Mouse (Mus musculus): Measurements from ENCODE around the gene Wsb1. TPM values are rescaled to one million over a fixed set of nuclear protein-coding genes. Genes with fewer than 3 reads are reported as not detected.
A peak's percentile ranks its signal among the peaks of the same experiment; 100 is the strongest.

The Wsb1 gene
- polyA plus RNA-seq, 1 experiment from 2014 or later: 505 TPM

DNA sequence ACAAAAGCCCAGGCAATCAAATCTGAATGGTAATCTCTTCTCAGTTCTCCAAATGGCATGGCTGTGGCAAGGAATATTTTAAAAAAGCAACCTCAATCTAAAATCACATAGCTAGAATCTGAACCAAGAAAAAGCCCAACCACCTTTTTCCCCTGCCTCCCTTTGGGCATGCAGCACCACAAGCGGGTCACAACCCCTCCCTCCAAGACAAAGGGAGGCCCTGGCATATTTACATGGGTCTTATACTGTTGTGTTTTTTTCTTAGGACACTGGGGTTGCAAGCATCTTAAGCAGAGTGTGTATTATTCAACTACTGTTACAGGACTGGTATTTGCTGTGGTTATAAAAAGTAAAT, 16.1 kb downstream of the Wsb1 start:
- H3K9me3 ChIP-seq (ENCODE audit: control insufficient read depth, low read length): 0 out of 2 replicates have a peak, but pooled peaks cover 4% of the 10 kb centered on the region
- no peaks in the 10 kb centered on the region for H3K27me3 ChIP-seq (replicated peaks; ENCODE audit: control insufficient read depth, insufficient read depth, low read length)
- H3K4me1 ChIP-seq (replicated peaks; ENCODE audit: control insufficient read depth, insufficient read depth, low read length): no peaks in the 10 kb centered on the region; the same call in 1 of the 2 replicates
- H3K4me2 ChIP-seq (ENCODE audit: low read length): no peak overlapping the region
- peaks cover 39% of the 10 kb centered on the region for H3K36me3 ChIP-seq (ENCODE audit: control insufficient read depth, insufficient read depth)
- H3K4me3 ChIP-seq (replicated peaks; ENCODE audit: low read length): no peak overlapping the region
- ATAC-seq: peak; percentile 52; the same call in 1 of the 2 replicates
- no peak overlapping the region for H3K9ac ChIP-seq (replicated peaks; ENCODE audit: low read depth, low read length)
- peak overlapping the region; percentile 48; the same call in 1 of the 2 replicates for H3K27ac ChIP-seq (ENCODE audit: low read length)
- WGBS: 18% methylated on average over 1 of the region's 1 CpGs

DNA sequence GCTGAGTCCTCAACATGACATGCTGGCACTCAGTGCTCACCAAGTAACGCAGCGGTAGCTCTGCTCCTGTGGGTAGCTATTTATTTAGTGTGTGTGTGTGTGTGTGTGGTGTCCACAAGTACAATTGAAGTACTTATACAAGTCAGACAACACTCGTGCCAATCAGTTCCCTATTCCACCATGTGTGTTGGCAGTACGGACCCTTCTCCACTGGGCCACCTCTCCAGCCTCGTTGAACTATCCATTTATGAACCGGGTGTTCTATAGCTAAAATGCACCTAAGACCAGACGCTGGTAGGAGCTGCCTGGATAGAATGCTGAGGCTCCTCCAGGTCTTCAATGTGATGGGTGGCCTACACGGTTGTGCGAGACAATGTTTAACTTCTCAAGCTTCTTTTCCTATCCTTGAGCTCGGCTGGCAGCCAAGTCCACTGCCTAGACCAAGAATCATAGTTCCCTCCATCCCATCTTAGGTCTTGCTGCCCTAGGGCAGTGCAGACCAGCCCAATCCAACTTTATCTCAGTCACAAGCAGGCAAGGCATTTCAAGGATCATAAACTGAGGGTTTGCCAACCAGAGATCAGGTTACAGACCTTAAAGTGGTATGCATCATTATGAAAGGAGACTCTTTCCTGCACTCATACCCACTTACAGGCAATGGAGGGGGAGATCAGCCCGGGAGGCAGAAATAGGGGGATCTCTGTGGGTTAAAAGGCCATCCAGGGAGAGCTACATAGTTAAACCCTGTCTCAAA, 16.6 kb downstream of the Wsb1 start:
- ATAC-seq: no peak
- H3K4me1 ChIP-seq (replicated peaks; ENCODE audit: control insufficient read depth, insufficient read depth, low read length): no peaks in the 10 kb centered on the region; the same call in 1 of the 2 replicates
- WGBS: 90% methylated on average over 11 of the region's 11 CpGs
- H3K36me3 ChIP-seq (ENCODE audit: control insufficient read depth, insufficient read depth): peaks cover 39% of the 10 kb centered on the region
- no peak overlapping the region for H3K9ac ChIP-seq (replicated peaks; ENCODE audit: low read depth, low read length)
- H3K9me3 ChIP-seq (ENCODE audit: control insufficient read depth, low read length): 0 out of 2 replicates have a peak, but pooled peaks cover 4% of the 10 kb centered on the region
- no peaks in the 10 kb centered on the region for H3K27me3 ChIP-seq (replicated peaks; ENCODE audit: control insufficient read depth, insufficient read depth, low read length)
- peak overlapping the region; percentile 48; the same call in 1 of the 2 replicates for H3K27ac ChIP-seq (ENCODE audit: low read length)
- no peak overlapping the region for H3K4me3 ChIP-seq (replicated peaks; ENCODE audit: low read length)
- H3K4me2 ChIP-seq (ENCODE audit: low read length): no peak overlapping the region

GRCm38 (mm10) chr11:79230251-79230570, 24.3 kb downstream of the Wsb1 start:
- H3K9ac ChIP-seq (replicated peaks; ENCODE audit: low read depth, low read length): no peak overlapping the region
- no peaks in the 10 kb centered on the region for H3K9me3 ChIP-seq (ENCODE audit: control insufficient read depth, low read length)
- no peak overlapping the region for H3K27ac ChIP-seq (ENCODE audit: low read length)
- no peaks in the 10 kb centered on the region for H3K36me3 ChIP-seq (ENCODE audit: control insufficient read depth, insufficient read depth)
- no peaks in the 10 kb centered on the region for H3K27me3 ChIP-seq (replicated peaks; ENCODE audit: control insufficient read depth, insufficient read depth, low read length)
- peaks cover 4% of the 10 kb centered on the region for H3K4me1 ChIP-seq (replicated peaks; ENCODE audit: control insufficient read depth, insufficient read depth, low read length)
- no peak for ATAC-seq
- WGBS: 87% methylated on average over 13 of the region's 13 CpGs
- no peak overlapping the region for H3K4me2 ChIP-seq (ENCODE audit: low read length)
- no peak overlapping the region for H3K4me3 ChIP-seq (replicated peaks; ENCODE audit: low read length)

DNA sequence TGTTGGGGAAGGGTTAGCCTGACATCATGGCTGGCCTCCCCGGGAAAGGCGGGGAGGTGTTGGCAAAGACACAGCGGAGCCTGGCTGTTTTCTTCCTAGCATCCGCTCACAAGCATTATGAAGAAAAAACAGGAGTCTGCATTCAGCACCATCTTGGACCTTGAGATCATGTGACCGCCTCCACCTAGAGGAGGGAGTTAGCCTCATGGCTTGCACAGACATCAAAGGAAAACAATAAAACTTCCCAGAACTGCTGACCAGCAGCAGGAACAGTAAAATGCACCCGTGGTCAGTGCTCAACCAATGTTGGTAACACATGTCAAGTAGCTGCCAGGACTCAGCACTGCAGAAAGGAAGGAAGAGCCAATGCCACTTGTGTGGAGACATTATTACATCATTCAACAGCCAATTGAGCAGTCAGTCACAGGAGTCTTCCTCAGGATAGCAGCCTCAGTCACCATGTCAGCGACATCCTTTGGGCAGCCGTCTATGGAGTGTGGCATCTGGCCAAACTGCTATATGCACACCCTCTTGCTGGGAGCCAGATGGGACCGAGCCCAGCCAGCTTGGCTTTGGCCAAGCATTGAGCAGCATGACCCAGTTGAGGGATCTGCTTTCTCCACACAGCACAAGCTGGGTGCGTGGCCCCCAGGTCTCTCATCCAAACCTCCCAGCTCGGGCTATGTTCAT, 24.8 kb downstream of the Wsb1 start:
- H3K9me3 ChIP-seq (ENCODE audit: control insufficient read depth, low read length): no peaks in the 10 kb centered on the region
- no peak overlapping the region for H3K9ac ChIP-seq (replicated peaks; ENCODE audit: low read depth, low read length)
- H3K4me3 ChIP-seq (replicated peaks; ENCODE audit: low read length): no peak overlapping the region
- no peak overlapping the region for H3K4me2 ChIP-seq (ENCODE audit: low read length)
- no peaks in the 10 kb centered on the region for H3K27me3 ChIP-seq (replicated peaks; ENCODE audit: control insufficient read depth, insufficient read depth, low read length)
- peaks cover 5% of the 10 kb centered on the region for H3K4me1 ChIP-seq (replicated peaks; ENCODE audit: control insufficient read depth, insufficient read depth, low read length)
- peak; percentile 57 for ATAC-seq
- H3K36me3 ChIP-seq (ENCODE audit: control insufficient read depth, insufficient read depth): no peaks in the 10 kb centered on the region
- 60% methylated on average over 11 of the region's 11 CpGs for WGBS
- H3K27ac ChIP-seq (ENCODE audit: low read length): no peak overlapping the region

DNA sequence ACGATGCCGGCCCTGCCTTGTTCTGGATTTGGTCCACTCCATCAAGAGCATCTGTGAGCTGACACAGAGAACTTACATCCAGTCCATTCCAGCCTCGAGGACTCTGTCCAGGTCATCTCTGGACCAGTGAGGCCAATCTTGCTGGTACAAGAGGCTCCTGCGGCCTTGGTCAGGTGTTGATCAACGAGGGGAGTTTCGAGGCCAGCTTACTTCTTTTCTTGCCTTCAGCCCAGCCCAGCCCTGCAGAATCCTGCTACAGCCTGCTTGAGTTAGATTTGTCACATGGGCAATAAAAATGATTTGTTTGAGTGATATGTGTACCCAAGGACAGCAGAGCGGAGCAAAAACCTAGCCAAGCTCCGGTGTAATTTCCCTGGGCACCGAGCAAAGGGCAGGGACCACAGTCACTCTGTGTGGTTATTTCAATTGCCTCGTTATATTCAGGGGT, 25.4 kb downstream of the Wsb1 start:
- no peak for ATAC-seq
- H3K4me3 ChIP-seq (replicated peaks; ENCODE audit: low read length): no peak overlapping the region
- peaks cover 7% of the 10 kb centered on the region for H3K4me1 ChIP-seq (replicated peaks; ENCODE audit: control insufficient read depth, insufficient read depth, low read length)
- H3K9ac ChIP-seq (replicated peaks; ENCODE audit: low read depth, low read length): no peak overlapping the region
- no peak overlapping the region for H3K27ac ChIP-seq (ENCODE audit: low read length)
- no peaks in the 10 kb centered on the region for H3K27me3 ChIP-seq (replicated peaks; ENCODE audit: control insufficient read depth, insufficient read depth, low read length)
- no peak overlapping the region for H3K4me2 ChIP-seq (ENCODE audit: low read length)
- WGBS: 77% methylated on average over 10 of the region's 10 CpGs
- H3K9me3 ChIP-seq (ENCODE audit: control insufficient read depth, low read length): no peaks in the 10 kb centered on the region
- no peaks in the 10 kb centered on the region for H3K36me3 ChIP-seq (ENCODE audit: control insufficient read depth, insufficient read depth)

DNA sequence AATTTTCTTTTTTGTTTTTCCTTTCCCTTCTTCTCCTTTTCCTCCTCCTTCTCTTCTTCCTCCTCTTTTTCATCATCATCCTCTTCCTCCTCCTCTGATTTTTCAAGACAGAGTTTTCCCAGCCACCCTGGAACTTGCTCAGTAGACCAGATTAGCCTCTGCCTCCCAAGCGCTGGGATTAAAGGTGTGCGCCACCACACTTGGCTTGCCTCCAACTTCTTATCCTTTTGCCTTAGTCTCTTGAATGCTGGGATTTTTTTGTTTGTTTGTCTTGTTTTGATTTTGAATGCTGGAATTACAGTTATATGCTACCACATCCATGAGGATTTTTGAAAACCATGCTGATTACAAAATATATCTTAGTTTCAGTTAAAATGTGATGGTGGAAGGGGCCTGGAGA, 26.4 kb downstream of the Wsb1 start:
- H3K4me1 ChIP-seq (replicated peaks; ENCODE audit: control insufficient read depth, insufficient read depth, low read length): peaks cover 7% of the 10 kb centered on the region
- WGBS: 67% methylated on average over 2 of the region's 2 CpGs
- no peak overlapping the region for H3K27ac ChIP-seq (ENCODE audit: low read length)
- no peak for ATAC-seq
- no peaks in the 10 kb centered on the region for H3K9me3 ChIP-seq (ENCODE audit: control insufficient read depth, low read length)
- no peaks in the 10 kb centered on the region for H3K36me3 ChIP-seq (ENCODE audit: control insufficient read depth, insufficient read depth)
- H3K4me3 ChIP-seq (replicated peaks; ENCODE audit: low read length): no peak overlapping the region
- H3K4me2 ChIP-seq (ENCODE audit: low read length): no peak overlapping the region
- no peak overlapping the region for H3K9ac ChIP-seq (replicated peaks; ENCODE audit: low read depth, low read length)
- H3K27me3 ChIP-seq (replicated peaks; ENCODE audit: control insufficient read depth, insufficient read depth, low read length): no peaks in the 10 kb centered on the region

- H3K9ac ChIP-seq (replicated peaks; ENCODE audit: low read depth, low read length): no peak overlapping the region
- ATAC-seq: no peak
- WGBS: 81% methylated on average over 8 of the region's 8 CpGs
- H3K27ac ChIP-seq (ENCODE audit: low read length): no peak overlapping the region
- H3K27me3 ChIP-seq (replicated peaks; ENCODE audit: control insufficient read depth, insufficient read depth, low read length): no peaks in the 10 kb centered on the region
- peaks cover 7% of the 10 kb centered on the region for H3K4me1 ChIP-seq (replicated peaks; ENCODE audit: control insufficient read depth, insufficient read depth, low read length)
- no peak overlapping the region for H3K4me3 ChIP-seq (replicated peaks; ENCODE audit: low read length)
- H3K9me3 ChIP-seq (ENCODE audit: control insufficient read depth, low read length): no peaks in the 10 kb centered on the region
- H3K36me3 ChIP-seq (ENCODE audit: control insufficient read depth, insufficient read depth): no peaks in the 10 kb centered on the region
- no peak overlapping the region for H3K4me2 ChIP-seq (ENCODE audit: low read length)
These were observed 28.9 kb downstream of the Wsb1 start for GRCm38 (mm10) chr11:79225371-79226155.

DNA sequence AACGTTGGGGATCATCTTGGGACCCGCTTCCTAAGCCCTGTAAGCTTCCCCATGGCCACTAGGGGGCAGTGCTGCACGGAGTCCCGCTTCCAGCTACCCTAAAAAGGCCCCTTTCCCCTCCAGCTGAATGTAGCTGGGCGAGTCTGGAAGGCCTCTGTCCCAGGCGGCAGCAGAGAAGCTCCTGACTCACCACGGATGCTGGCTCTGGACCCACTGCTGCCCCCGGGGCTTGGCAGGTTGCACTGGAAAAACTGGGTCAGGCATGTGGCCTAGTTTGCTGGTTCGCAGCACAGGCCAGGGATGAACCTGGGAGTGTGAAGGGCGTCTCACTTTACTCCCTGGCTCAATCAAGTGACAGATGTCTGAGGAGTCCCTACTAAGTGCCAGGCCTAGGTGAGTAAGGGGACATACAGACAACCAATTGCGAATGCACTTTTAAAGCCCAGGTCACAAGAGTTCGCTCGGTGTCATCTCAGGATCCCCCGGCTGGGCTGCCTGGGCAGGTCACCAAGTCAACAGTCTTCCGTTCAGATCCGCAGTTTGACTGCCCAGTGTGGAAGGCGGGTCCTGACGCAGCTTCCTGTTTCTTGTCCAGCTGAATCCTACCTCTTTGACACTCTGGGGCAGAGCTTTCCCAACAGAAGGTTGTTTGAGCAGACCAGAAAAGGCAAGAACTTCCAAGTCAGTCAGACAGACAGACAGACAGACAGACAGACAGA, 29.8 kb downstream of the Wsb1 start:
- H3K27me3 ChIP-seq (replicated peaks; ENCODE audit: control insufficient read depth, insufficient read depth, low read length): no peaks in the 10 kb centered on the region
- no peak overlapping the region for H3K4me3 ChIP-seq (replicated peaks; ENCODE audit: low read length)
- H3K36me3 ChIP-seq (ENCODE audit: control insufficient read depth, insufficient read depth): no peaks in the 10 kb centered on the region
- 43% methylated on average over 18 of the region's 18 CpGs for WGBS
- H3K9me3 ChIP-seq (ENCODE audit: control insufficient read depth, low read length): no peaks in the 10 kb centered on the region
- ATAC-seq: peak; percentile 61
- no peak overlapping the region for H3K4me2 ChIP-seq (ENCODE audit: low read length)
- H3K27ac ChIP-seq (ENCODE audit: low read length): no peak overlapping the region
- peak overlapping the region; percentile 20; the same call in 1 of the 2 replicates for H3K9ac ChIP-seq (replicated peaks; ENCODE audit: low read depth, low read length)
- H3K4me1 ChIP-seq (replicated peaks; ENCODE audit: control insufficient read depth, insufficient read depth, low read length): peaks cover 3% of the 10 kb centered on the region

Data from forebrain, embryonic 16.5 days (tissue).